Mouse (Mus musculus): ENCODE data around the gene Dclk3.

Gene Dclk3

GRCm38 (mm10) chr9:111440446-111440845, 1.6 kb downstream of the Dclk3 start:
- DNase-seq (ENCODE audit: low read depth): no peak

- DNase-seq (ENCODE audit: low read depth): no peak
Observed at GRCm38 (mm10) chr9:111441151-111441550, 2.3 kb downstream of the Dclk3 start.

GRCm38 (mm10) chr9:111446204-111446603, 7.3 kb downstream of the Dclk3 start:
- DNase-seq (ENCODE audit: low read depth): no peak

GRCm38 (mm10) chr9:111448976-111449375, 10.1 kb downstream of the Dclk3 start:
- DNase-seq (ENCODE audit: low read depth): no peak

GRCm38 (mm10) chr9:111449880-111450279, 11.0 kb downstream of the Dclk3 start:
- no peak for DNase-seq (ENCODE audit: low read depth)

- no peak for DNase-seq (ENCODE audit: low read depth)
Observed at GRCm38 (mm10) chr9:111450853-111451404, 12.0 kb downstream of the Dclk3 start.

GRCm38 (mm10) chr9:111453895-111454294, 15.0 kb downstream of the Dclk3 start:
- DNase-seq (ENCODE audit: low read depth): no peak

GRCm38 (mm10) chr9:111457176-111457935, 18.5 kb downstream of the Dclk3 start:
- DNase-seq (ENCODE audit: low read depth): no peak

- DNase-seq (ENCODE audit: low read depth): no peak
Observed at GRCm38 (mm10) chr9:111457936-111458310, 19.0 kb downstream of the Dclk3 start.

- no peak for DNase-seq (ENCODE audit: low read depth)
Observed at GRCm38 (mm10) chr9:111459466-111459865, 20.6 kb downstream of the Dclk3 start.

- no peak for DNase-seq (ENCODE audit: low read depth)
Observed at GRCm38 (mm10) chr9:111460201-111460814, 21.4 kb downstream of the Dclk3 start.

GRCm38 (mm10) chr9:111461415-111462103, 22.7 kb downstream of the Dclk3 start:
- DNase-seq (ENCODE audit: low read depth): no peak

GRCm38 (mm10) chr9:111465666-111466065, 26.8 kb downstream of the Dclk3 start:
- DNase-seq (ENCODE audit: low read depth): no peak

GRCm38 (mm10) chr9:111473686-111474457, 35.0 kb downstream of the Dclk3 start:
- no peak for DNase-seq (ENCODE audit: low read depth)

GRCm38 (mm10) chr9:111474458-111474745, 35.5 kb downstream of the Dclk3 start:
- DNase-seq (ENCODE audit: low read depth): no peak

- no peak for DNase-seq (ENCODE audit: low read depth)
Observed at GRCm38 (mm10) chr9:111475281-111475680, 36.4 kb downstream of the Dclk3 start.

GRCm38 (mm10) chr9:111475973-111476372, 37.1 kb downstream of the Dclk3 start:
- DNase-seq (ENCODE audit: low read depth): no peak

- no peak for DNase-seq (ENCODE audit: low read depth)
Observed at GRCm38 (mm10) chr9:111476479-111477016, 37.7 kb downstream of the Dclk3 start.

- no peak for DNase-seq (ENCODE audit: low read depth)
Observed at GRCm38 (mm10) chr9:111478853-111479490, 40.1 kb downstream of the Dclk3 start.

GRCm38 (mm10) chr9:111481011-111481410, 42.1 kb downstream of the Dclk3 start:
- no peak for DNase-seq (ENCODE audit: low read depth)

All from c-Kit-positive CD71-positive TER-119-negative erythroid progenitor cells, embryonic 14.5 days (primary cell).